Mouse (Mus musculus): ENCODE results near the gene Foxr2.
A peak's percentile ranks its signal among the peaks of the same experiment; 100 is the strongest.

The Foxr2 gene

GRCm38 (mm10) chrX:153118486-153118885 is at the start of gene Foxr2:
Gene Foxr2 (plus strand): TSS chrX:153118786.
- no peak for DNase-seq (ENCODE audit: low read depth, low spot score)

DNA sequence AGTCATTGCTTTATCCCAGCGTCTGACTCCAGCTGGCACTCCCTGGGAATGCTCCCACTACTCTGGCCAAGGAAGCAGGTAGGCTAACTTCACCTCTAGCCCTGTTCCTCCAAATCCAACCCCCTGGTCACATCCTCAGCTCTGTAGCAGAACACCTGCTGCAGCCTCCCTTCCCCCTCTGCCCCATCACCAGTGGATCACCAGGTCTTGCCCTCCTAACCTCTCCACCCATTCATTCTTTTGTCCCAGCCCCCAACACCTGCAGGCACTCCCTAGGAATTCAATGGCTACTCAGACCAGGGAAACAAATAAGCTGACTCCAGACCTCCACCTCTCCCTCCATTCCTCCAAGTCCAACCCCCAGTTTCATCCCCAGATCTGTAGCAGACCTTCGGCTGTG is 427 bp downstream of the Foxr2 start:
- peak; percentile 34 for DNase-seq (ENCODE audit: low read depth, low spot score)

DNA sequence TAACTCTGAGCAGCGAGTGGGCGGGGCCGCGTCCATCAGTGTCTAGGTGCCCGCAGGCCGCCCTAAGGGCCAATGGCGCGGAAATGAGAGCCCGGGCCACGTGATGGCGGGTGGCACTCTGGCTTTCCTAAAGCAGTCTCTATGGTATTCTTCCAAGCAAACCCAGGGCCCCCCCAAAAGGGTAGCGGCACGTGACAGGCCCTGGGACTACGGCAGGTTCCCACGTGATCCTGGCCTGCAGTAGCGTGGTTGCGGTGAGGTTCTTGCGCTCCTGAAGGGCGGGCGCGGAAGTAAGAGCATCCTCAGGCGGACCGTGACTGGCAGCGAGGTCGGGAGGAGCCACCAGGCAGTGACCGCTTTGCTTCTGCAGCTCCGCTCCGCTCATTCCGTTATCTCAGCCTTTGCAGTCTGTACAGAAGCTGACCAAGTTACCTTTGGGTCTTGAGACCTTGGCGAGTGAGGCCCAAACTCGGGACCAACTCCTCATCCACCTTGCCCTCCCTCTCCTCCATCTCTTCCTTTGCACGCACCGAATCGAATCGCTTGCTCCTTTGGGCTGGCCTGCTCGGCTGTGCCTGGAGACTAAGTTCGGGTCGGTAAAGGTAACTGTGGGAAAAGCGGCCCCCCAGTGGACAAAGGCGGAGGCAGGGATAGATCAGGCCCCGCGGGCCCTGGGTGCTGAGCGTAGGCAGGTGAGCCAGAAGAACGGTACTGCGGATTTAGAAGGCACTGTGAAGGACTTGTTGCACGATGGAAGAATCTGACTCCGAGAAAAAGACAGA is 21.3 kb downstream of the Foxr2 start, which contains the start of gene Rragb:
Gene Rragb, plus strand, starts transcription at position 248 of the 782 bp plus-strand sequence.
- peak; percentile 59 for DNase-seq (ENCODE audit: low read depth, low spot score)

GRCm38 (mm10) chrX:153142656-153143055 is 24.1 kb downstream of the Foxr2 start:
- no peak for DNase-seq (ENCODE audit: low read depth, low spot score)

GRCm38 (mm10) chrX:153151766-153152165 is 33.2 kb downstream of the Foxr2 start:
- no peak for DNase-seq (ENCODE audit: low read depth, low spot score)

DNA sequence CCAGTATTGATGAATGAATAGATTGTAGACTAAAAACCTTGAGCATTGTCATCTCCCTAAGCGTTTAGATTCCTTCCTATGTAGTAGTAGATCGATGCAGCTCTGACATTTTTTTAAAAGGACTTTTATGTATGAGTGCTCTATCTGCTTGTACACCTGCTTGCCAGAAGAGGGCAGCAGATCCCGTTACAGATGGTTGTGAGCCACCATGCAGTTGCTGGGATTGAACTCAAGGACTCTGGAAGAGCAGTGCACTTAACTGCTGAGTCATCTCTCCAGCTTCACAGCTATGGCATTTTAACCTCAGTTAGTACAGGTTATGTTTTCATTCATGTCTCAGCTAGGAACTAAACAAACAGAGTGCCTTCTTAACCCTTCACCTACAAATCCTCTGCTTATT is 36.7 kb downstream of the Foxr2 start:
- DNase-seq (ENCODE audit: low read depth, low spot score) = no peak

DNA sequence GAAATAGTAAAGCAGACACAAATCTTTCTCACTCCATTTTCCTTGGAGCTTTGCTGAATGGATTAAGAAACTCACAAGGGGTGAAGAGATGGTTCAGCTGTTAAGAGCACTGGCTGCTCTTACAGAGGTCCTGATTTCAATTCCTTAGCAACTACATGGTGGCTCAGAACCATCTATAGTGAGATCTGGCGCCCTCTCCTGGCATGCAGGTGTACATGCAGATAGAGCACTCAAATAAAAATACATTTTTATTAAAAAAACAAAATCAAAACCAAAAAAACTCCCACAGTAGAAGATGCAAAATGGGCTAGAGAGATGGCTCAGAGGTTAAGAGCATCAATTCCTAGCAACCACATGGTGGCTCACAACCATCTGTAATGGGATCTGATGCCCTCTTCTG is 56.2 kb downstream of the Foxr2 start:
- no peak for DNase-seq (ENCODE audit: low read depth, low spot score)

- no peak for DNase-seq (ENCODE audit: low read depth, low spot score)
Measured at GRCm38 (mm10) chrX:153182221-153182620, 63.6 kb downstream of the Foxr2 start.

Measured in WW6 (cell line).